Mouse (Mus musculus): ENCODE data around the gene Kif24.
A peak's percentile ranks its signal among the peaks of the same experiment; 100 is the strongest.

Kif24 gene

DNA sequence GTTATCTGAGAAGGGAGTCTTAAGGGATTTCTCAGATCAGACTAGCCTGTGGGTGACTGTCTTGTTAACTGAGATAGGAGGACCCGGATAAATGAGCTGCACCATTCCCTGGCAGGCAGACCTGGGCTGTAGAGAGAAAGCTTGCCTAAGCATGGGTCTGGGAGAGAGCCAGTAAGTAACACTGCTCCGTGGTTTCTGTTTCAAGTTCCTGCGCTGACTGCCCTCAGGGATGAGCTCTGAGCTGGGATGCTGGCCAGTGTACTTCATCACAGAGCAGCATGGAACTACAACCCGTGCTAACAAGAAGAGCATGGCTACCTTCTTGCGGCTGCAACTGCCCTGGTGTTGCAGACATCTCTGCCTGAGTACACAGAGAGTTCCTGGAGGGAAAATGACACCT, 64.8 kb downstream of the Kif24 start:
- no peak for DNase-seq

DNA sequence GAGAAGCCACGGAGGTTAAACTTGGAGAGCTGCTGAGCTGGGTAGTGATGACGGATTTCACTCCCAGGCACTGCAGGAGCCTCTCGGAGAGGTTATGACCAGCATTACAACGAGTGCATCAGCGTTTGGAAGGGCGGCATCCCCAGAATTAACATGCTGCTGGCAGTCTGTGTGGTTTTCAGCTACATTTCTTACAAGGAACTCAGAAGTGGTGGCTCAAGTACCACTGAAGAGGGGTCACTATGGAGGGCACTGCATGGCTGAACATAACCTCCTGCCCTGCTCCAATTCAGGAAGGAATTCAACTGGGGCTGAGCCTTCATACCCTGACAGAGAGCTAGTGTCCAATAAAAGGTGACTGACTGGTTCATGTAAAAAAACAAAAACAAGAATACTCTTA, 66.3 kb downstream of the Kif24 start:
- DNase-seq: no peak

GRCm38 (mm10) chr4:41394651-41395050, 70.0 kb downstream of the Kif24 start:
- no peak for DNase-seq

DNA sequence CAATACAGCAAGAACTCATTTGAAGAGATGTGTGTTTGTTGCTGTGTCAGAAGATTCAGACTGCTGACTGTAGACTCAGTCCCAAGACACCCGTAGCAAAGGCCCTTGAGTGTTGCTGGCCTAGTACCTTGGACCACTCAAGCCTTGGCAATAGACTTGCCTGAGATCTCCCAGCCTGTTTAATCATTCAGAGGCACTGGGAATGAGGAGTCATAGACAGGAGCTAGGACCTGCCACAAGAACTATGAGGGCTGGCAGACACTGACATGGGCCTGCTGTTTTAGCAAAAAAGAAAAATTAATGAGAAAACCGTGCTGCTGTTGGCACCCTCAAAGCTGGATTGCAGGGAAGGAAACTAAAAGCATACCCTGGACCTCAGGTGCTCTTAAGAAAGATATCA, 73.7 kb downstream of the Kif24 start:
- DNase-seq: no peak

DNA sequence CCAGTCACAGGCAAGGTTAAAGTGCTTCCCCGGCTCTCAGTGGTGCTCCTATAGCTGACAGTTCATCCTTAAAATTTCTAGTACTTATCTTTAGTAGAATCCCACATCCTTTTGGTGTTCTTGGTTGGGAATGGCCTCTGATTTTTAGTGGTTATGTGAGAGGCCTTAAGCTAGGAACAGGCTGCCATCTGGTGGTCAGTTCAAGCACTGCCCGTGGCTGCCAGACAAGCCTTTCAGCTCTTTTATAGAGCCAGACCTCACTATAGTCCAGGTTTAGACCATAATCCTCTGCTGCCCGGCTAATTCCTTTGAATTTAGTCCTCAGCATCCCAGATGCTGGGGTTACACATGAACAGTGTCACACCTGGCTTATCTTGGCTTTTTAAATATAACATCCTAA, 74.6 kb downstream of the Kif24 start:
- DNase-seq: peak; percentile 79

GRCm38 (mm10) chr4:41389240-41389639, 75.4 kb downstream of the Kif24 start:
- DNase-seq: no peak

DNA sequence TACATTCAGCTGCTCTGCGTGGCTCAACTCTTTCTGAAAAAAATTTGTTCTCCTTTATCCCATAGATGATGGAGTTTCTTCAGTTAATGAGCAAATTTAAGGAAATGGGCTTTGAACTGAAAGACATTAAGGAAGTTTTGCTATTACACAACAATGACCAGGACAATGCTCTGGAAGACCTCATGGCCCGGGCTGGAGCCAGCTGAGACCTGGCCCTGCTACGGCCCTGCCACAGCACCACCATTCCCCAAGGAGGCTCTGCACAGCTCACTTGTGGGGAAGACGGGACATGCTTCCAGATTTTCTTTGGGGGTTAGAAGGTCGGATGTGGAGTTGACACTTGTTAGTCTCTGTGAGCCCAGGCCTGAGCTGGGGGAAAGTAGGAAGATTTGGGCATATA, 76.1 kb downstream of the Kif24 start:
- DNase-seq: no peak

GRCm38 (mm10) chr4:41387755-41388469, 76.8 kb downstream of the Kif24 start:
- no peak for DNase-seq

- DNase-seq: no peak
Measured at GRCm38 (mm10) chr4:41386412-41386975, 78.2 kb downstream of the Kif24 start.

GRCm38 (mm10) chr4:41381213-41381950, 83.3 kb downstream of the Kif24 start:
- no peak for DNase-seq

DNA sequence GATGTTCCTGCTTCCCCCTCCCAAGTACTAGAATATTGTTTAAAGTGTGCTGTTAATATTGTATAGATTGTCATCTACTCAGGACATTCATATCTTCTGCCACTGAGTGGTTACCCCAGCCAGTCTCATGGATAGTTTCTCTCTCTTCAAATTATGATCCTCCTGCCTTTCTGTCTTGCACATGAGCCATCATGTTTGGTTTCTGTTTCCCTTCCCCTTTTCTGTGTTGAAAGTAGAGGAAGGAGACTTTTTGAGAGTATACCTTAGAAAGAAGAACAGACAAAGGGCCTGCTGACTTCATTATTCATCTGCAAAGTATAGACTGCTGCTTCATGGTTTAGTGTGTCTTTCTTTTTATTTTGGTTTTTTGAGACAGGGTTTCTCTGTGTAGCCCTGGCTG, 87.1 kb downstream of the Kif24 start:
- no peak for DNase-seq

DNA sequence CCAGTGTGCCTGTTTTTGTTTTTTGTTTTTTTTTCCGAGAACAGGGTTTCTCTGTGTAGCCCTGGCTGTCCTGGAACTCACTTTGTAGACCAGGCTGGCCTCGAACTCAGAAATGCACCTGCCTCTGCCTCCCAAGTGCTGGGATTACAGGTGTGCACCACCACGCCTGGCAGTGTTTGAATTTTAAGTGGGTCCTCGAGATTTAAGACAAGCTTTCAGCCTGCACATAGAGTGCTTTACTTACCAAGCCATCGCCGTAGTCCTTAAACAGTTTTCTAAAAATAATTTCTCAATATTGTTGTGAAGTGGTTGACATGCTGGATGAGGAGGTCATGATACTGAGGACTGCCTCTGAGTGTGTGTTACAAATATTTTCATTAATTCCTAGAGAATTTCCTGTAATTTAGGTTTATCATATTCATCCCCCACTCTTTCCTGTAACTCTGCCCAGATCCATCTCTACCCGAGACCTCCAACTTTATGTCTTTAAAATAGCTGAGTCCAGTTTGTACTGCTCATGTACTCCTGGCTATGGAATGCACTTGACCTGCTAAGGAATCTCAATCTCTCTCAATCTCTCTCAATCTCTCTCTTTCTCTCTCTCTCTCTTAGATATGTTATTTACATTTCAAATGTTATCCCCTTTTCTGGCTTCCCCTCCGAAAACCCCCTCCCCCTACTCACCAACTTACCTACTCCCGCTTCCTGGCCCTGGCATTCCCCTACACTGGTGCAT, 94.8 kb downstream of the Kif24 start:
- DNase-seq: no peak

- no peak for DNase-seq
Measured at GRCm38 (mm10) chr4:41368198-41368597, 96.5 kb downstream of the Kif24 start.

DNA sequence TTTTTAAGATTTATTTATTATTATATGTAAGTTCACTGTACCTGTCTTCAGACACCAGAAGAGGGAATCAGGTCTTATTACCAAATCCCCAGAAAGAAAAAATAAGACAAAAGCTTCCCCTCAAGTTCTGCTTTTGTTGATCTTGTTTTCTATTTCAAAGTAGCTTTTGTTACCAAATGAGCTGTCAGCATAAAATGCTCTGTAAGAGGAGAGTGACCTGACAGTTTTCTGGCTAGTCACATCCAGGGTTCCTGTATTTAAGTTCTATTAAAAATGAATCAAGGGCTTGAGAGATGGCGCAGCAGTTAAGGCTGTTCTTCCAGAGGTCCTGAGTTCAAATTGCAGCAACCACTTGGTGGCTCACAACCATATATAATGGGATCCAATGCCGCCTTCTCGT, 103.6 kb downstream of the Kif24 start:
- DNase-seq: no peak

DNA sequence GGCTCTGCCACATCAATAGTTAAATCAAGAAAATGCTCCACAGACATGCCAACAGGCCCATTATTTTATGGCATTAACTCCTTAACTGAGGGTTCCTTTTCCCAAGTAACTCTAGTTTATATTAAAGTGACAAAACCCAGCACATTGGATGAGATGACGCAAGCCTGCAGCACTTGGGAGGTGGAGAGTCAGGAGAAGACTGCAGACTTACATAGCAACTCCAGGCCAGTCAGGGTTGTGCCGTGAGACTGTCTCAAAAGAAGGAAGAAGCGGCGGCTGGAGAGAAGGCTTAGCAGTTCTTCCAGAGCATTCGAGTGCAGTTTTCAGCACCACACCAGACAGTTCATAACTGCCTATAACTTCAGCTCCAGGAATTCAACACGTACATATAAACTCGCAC, 105.3 kb downstream of the Kif24 start:
- DNase-seq: no peak

DNA sequence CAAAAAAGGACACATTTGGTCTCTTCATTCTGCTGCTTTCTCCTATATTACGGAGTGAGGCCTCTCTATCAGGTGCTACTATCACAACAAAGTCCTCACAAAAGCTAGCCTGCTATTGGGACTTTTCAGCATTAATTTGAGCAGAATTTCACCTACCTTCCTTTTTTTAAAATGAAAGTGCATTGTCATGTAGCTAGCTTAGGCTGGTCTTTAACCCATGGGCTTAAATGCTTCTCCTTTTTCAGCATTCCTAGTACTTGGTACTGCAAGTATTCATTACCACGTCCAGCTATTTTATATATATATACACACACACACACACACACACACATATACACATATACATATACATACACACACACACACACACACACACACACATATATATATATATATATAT, 106.0 kb downstream of the Kif24 start:
- DNase-seq: no peak

DNA sequence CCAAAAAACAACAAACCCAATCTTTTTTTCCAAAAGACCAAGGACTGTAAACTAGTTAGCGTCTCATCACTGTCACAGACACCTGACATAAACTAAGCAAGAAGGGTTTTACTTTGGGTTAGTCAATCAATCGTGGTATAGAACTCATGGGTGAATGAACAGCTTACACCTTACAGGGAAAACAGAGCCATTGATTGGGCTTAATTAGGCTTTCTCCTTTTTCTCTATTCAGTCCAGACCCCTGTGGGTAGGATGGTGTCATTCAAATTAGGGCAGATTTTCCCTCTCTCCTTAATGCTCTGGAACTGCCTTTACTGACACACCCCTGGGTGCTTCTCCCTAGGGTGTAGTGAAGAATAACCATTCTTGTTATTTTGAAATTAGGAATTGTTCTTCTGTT, 107.5 kb downstream of the Kif24 start:
- no peak for DNase-seq

DNA sequence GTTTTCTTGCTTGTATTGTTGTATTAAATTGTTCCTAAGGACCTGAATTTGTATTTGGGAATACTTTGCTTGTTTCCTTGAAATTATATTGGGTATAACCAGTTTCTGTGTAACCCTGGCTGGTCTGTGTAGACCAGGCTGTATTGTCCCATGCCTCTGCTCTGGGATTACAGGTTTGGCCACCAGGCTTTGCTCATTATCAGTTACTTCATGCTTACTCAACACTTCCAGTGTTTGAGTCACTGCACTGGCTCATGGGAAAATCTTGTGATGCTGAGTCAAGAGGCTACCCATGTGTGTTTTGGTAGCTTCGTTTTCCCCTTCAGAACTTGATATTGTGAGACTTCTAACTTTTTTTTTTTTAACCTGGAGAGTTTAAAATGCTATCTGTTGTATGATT, 111.4 kb downstream of the Kif24 start:
- DNase-seq: no peak

GRCm38 (mm10) chr4:41352758-41353157, 111.9 kb downstream of the Kif24 start:
- no peak for DNase-seq

DNA sequence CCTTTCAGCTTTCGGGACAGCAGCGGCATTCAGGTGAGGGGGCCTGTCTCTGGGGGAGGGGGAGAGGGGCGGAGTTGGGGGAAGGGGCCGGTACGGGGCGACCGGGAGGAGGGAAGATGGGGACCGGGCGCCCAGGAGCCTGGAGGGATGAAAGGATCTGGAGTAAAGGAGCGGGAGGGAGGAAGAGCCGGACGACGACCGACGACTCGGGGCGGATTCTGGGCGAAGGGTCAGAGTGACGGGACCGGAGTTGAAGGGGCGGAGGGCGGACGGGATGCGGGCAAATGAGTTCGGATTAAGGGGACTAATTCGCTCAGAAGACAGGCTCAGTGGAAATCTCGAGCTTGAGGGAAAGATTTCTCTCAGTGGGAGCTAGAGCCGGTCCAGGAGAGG, 115.5 kb downstream of the Kif24 start:
- DNase-seq: no peak

- DNase-seq: peak; percentile 99
Measured at GRCm38 (mm10) chr4:41348584-41349198, 116.0 kb downstream of the Kif24 start, which contains the start of gene Ubap1. TSS of gene Ubap1 (plus strand) at chr4:41348996.

GRCm38 (mm10) chr4:41347839-41348238, 116.8 kb downstream of the Kif24 start:
- DNase-seq: no peak

DNA sequence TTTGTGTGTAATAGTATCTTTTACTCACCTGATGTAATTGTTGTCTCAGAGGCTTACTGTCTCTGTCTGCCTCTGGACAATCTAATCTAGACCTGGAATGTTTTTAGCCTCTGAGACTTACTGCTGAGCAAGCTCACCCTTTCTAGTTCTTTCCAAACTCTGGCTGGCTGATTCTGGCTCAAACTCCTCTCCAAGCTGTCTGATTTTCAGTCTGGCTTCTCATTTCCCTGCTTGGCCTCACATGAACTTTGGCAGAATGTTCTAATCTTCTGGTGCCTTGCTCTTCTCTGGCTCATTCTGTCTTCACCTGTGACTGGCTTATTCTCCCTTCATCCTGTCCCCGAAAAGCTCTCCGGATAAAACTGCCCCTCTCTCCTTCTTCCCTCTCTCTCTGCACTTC, 118.7 kb downstream of the Kif24 start:
- DNase-seq: no peak
